29 mouse cellular contexts compared by ENCODE assay signal in the genomic region with DNA sequence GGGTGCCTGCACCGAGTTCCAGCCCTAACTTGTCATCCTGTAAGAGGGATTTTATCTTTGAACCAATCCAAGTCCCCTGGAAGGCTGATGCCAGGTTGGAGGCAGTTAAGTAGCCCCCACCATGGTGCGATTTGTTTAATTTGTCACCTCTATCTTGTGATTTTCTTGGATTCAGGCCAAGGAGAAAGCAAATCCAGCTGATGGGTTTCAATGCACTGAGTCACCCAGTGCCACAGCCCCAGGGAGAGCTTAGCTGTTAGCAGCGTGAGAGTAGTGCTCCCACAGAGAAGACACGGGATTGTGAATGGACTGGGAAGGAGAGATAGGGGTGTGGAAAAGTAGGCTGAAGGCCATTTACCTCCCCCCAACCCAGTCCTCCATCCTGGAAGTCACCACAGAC.
DNase-seq lines count a peak whose midpoint lies in the region; ATAC-seq lines count a peak whose summit lies in the region.
"Had no signal": no experiment of that assay in that cellular context is flagged by ENCODE, and none has a peak within 500 bp of the region (broad histone marks: within the 10 kb centered on the region; RNA-seq: fewer than 3 reads in every experiment).

No protein-coding gene starts in this region.

- no peaks in the 10 kb centered on the region for H3K4me1 ChIP-seq in embryonic facial prominence, embryonic 14.5 days (ENCODE audit: control insufficient read depth, insufficient read depth, low read length)
- no peaks in the 10 kb centered on the region; the same call in 1 of the 2 replicates for H3K4me1 ChIP-seq in embryonic facial prominence, embryonic 10.5 days
- no peaks in the 10 kb centered on the region for H3K4me1 ChIP-seq in intestine, embryonic 16.5 days (ENCODE audit: control insufficient read depth, insufficient read depth, low read length)
- H3K4me1 ChIP-seq: embryonic facial prominence, embryonic 13.5 days; forebrain, embryonic 12.5 days; intestine, embryonic 15.5 days; neural tube, embryonic 15.5 days had no signal

- ATAC-seq in embryonic facial prominence, embryonic 14.5 days (ENCODE audit: low read depth): no peak
- ATAC-seq in intestine, embryonic 16.5 days: no peak
- ATAC-seq: hindbrain, postnatal 0 days; intestine, embryonic 15.5 days had no signal

- H3K27ac ChIP-seq in embryonic facial prominence, embryonic 14.5 days (replicated peaks; ENCODE audit: low read depth, low read length): no peak overlapping the region
- H3K27ac ChIP-seq in embryonic facial prominence, embryonic 10.5 days (replicated peaks): no peak overlapping the region
- no peak overlapping the region for H3K27ac ChIP-seq in intestine, embryonic 16.5 days (ENCODE audit: low read length)
- H3K27ac ChIP-seq: embryonic facial prominence, embryonic 13.5 days; forebrain, embryonic 12.5 days; hindbrain, postnatal 0 days; intestine, embryonic 15.5 days; liver, embryonic 14.5 days; neural tube, embryonic 15.5 days had no signal

- peak; percentile 8 for DNase-seq in embryonic facial prominence, embryonic 14.5 days (ENCODE audit: low spot score)
- no peak for DNase-seq in embryonic facial prominence, embryonic 10.5 days (ENCODE audit: low spot score)
- DNase-seq in left cerebral cortex, adult 9 months (ENCODE audit: low spot score in 2 of 2): peak; percentile 7 to 15
- no peak for DNase-seq in left cerebral cortex, adult 18-20 months (ENCODE audit: low spot score in 2 of 2)
- peak; percentile 18 for DNase-seq in right cerebral cortex, adult 18-20 months
- DNase-seq in right cerebral cortex, postnatal 4 days: no peak
- peak; percentile 2 for DNase-seq in fibroblast of lung, adult 2 months (ENCODE audit: low read depth)
- DNase-seq: adrenal gland, adult 8-10 months; cerebellum, adult 11 months; cerebellum, adult 9-11 months; embryo, embryonic 11 days; heart, postnatal 14 days; kidney, postnatal 14 days; liver; lung, embryonic 14.5 days; lung, postnatal 14 days; retina, postnatal 1 day; right cerebral cortex, postnatal 25 days; spleen, adult 18-20 months; thymus, postnatal 25 days had no signal

- H3K4me3 ChIP-seq in embryonic facial prominence, embryonic 14.5 days (ENCODE audit: low read depth, low read length): no peak overlapping the region
- no peak overlapping the region for H3K4me3 ChIP-seq in embryonic facial prominence, embryonic 10.5 days
- no peak overlapping the region for H3K4me3 ChIP-seq in intestine, embryonic 16.5 days (ENCODE audit: low read length)
- H3K4me3 ChIP-seq: embryonic facial prominence, embryonic 13.5 days; erythroblast, embryonic 14.5 days; forebrain, embryonic 12.5 days; intestine, embryonic 15.5 days; neural tube, embryonic 15.5 days had no signal

- no peaks in the 10 kb centered on the region for H3K9me3 ChIP-seq in embryonic facial prominence, embryonic 14.5 days (ENCODE audit: control insufficient read depth, low read length)
- H3K9me3 ChIP-seq in embryonic facial prominence, embryonic 10.5 days: no peaks in the 10 kb centered on the region
- H3K9me3 ChIP-seq in intestine, embryonic 16.5 days (ENCODE audit: control insufficient read depth, low read length): no peaks in the 10 kb centered on the region
- H3K9me3 ChIP-seq: embryonic facial prominence, embryonic 13.5 days; forebrain, embryonic 12.5 days; G1E; intestine, embryonic 15.5 days; neural tube, embryonic 15.5 days had no signal

- no peak overlapping the region for H3K4me2 ChIP-seq in embryonic facial prominence, embryonic 14.5 days (ENCODE audit: low read depth, low read length)
- no peak overlapping the region for H3K4me2 ChIP-seq in intestine, embryonic 16.5 days (ENCODE audit: low read depth, low read length)
- H3K4me2 ChIP-seq: embryonic facial prominence, embryonic 13.5 days; forebrain, embryonic 12.5 days; intestine, embryonic 15.5 days; lung, embryonic 14.5 days; neural tube, embryonic 15.5 days had no signal

- H3K27me3 ChIP-seq in embryonic facial prominence, embryonic 14.5 days (replicated peaks; ENCODE audit: control insufficient read depth, insufficient read depth, low read length): no peaks in the 10 kb centered on the region
- no peaks in the 10 kb centered on the region for H3K27me3 ChIP-seq in embryonic facial prominence, embryonic 10.5 days (replicated peaks; ENCODE audit: low read depth, poor library complexity, severe bottlenecking)
- H3K27me3 ChIP-seq in intestine, embryonic 16.5 days (replicated peaks; ENCODE audit: control insufficient read depth, insufficient read depth, low read length): no peaks in the 10 kb centered on the region
- H3K27me3 ChIP-seq: embryonic facial prominence, embryonic 13.5 days; forebrain, embryonic 12.5 days; intestine, embryonic 15.5 days; neural tube, embryonic 15.5 days had no signal

- H3K9ac ChIP-seq in embryonic facial prominence, embryonic 14.5 days (ENCODE audit: low read depth, low read length): no peak overlapping the region
- H3K9ac ChIP-seq in intestine, embryonic 16.5 days (ENCODE audit: low read depth, low read length): no peak overlapping the region
- H3K9ac ChIP-seq: embryonic facial prominence, embryonic 13.5 days; forebrain, embryonic 12.5 days; intestine, embryonic 15.5 days; liver, embryonic 14.5 days; lung, embryonic 14.5 days; neural tube, embryonic 15.5 days had no signal

- H3K36me3 ChIP-seq in embryonic facial prominence, embryonic 14.5 days (ENCODE audit: control insufficient read depth, insufficient read depth, low read length): no peaks in the 10 kb centered on the region
- no peaks in the 10 kb centered on the region for H3K36me3 ChIP-seq in embryonic facial prominence, embryonic 10.5 days (replicated peaks)
- no peaks in the 10 kb centered on the region for H3K36me3 ChIP-seq in intestine, embryonic 16.5 days (ENCODE audit: control insufficient read depth, insufficient read depth, low read length)
- H3K36me3 ChIP-seq: embryonic facial prominence, embryonic 13.5 days; forebrain, embryonic 12.5 days; G1E; intestine, embryonic 15.5 days had no signal

- WGBS in embryonic facial prominence, embryonic 14.5 days: 33% methylated on average over 4 of the region's 4 CpGs
- 56% methylated on average over 4 of the region's 4 CpGs for WGBS in embryonic facial prominence, embryonic 10.5 days
- WGBS in intestine, embryonic 16.5 days: 39% methylated on average over 4 of the region's 4 CpGs

Comparison
In these comparisons a context has a peak if more than half of its experiments do, and no peak if none do; other contexts are left out.
1. DNase-seq: peak in embryonic facial prominence, embryonic 14.5 days (single experiment), left cerebral cortex, adult 9 months (2 of 2), right cerebral cortex, adult 18-20 months (single experiment) and fibroblast of lung, adult 2 months (single experiment); none in embryonic facial prominence, embryonic 10.5 days (single experiment), left cerebral cortex, adult 18-20 months (0 of 2) and right cerebral cortex, postnatal 4 days (single experiment).